In genomic region chrX:116125660-116126059, GRCm38 (mm10) we compare ENCODE assay signal across 16 mouse cellular contexts.
"Had no signal": no experiment of that assay in that cellular context is flagged by ENCODE, and none has a peak within 500 bp of the region (broad histone marks: within the 10 kb centered on the region; RNA-seq: fewer than 3 reads in every experiment).

No protein-coding gene starts in this region.

- H3K4me3 ChIP-seq: neural tube, embryonic 13.5 days; neural tube, embryonic 15.5 days; stomach, embryonic 15.5 days had no signal

- H3K9ac ChIP-seq: neural tube, embryonic 13.5 days; neural tube, embryonic 15.5 days; stomach, embryonic 15.5 days had no signal

- H3K36me3 ChIP-seq: neural tube, embryonic 13.5 days; neural tube, embryonic 15.5 days; stomach, embryonic 15.5 days had no signal

- H3K4me1 ChIP-seq: neural tube, embryonic 13.5 days; neural tube, embryonic 15.5 days; stomach, embryonic 15.5 days had no signal

- H3K27me3 ChIP-seq: neural tube, embryonic 13.5 days; neural tube, embryonic 15.5 days; stomach, embryonic 15.5 days had no signal

- H3K9me3 ChIP-seq: neural tube, embryonic 13.5 days; neural tube, embryonic 15.5 days; stomach, embryonic 15.5 days had no signal

- H3K27ac ChIP-seq: neural tube, embryonic 13.5 days; neural tube, embryonic 15.5 days; stomach, embryonic 15.5 days; stomach, postnatal 0 days had no signal

- DNase-seq: retina, postnatal 1 day; right cerebral cortex, adult 18-20 months; right cerebral cortex, postnatal 14 days; right cerebral cortex, postnatal 25 days; right cerebral cortex, postnatal 4 days; spleen, adult 18-20 months; thymus, adult 18-20 months; thymus, adult 2 months; thymus, postnatal 14 days; thymus, postnatal 25 days; thymus, postnatal 36 days; thymus, postnatal 4 days had no signal
